Comparison of ENCODE assay signal across 16 mouse cellular contexts in genomic region chr7:73586717-73587116, GRCm38 (mm10). TPM values are rescaled to one million over a fixed set of nuclear protein-coding genes. Genes with fewer than 3 reads are reported as not detected.
DNase-seq lines count a peak whose midpoint lies in the region; ATAC-seq and TF ChIP-seq lines count a peak whose summit lies in the region.
"Had no signal": no experiment of that assay in that cellular context is flagged by ENCODE, and none has a peak within 500 bp of the region (broad histone marks: within the 10 kb centered on the region; RNA-seq: fewer than 3 reads in every experiment).

No protein-coding gene starts in this region.

- no peak overlapping the region for H3K4me3 ChIP-seq in lung, embryonic 15.5 days
- no peak overlapping the region for H3K4me3 ChIP-seq in lung, adult 2 months (replicated peaks; ENCODE audit: extremely low read depth, low read depth, low read length)
- H3K4me3 ChIP-seq in left cerebral cortex, adult 2 months = no peak overlapping the region
- H3K4me3 ChIP-seq in stomach, embryonic 16.5 days (replicated peaks; ENCODE audit: low read length) = no peak overlapping the region
- no peak overlapping the region for H3K4me3 ChIP-seq in thymus, adult 2 months (ENCODE audit: control insufficient read depth, insufficient read depth, low read length)
- H3K4me3 ChIP-seq in hindbrain, embryonic 11.5 days (ENCODE audit: low read depth, low read length) = no peak overlapping the region
- H3K4me3 ChIP-seq: forebrain, embryonic 13.5 days; heart, embryonic 12.5 days; liver, embryonic 15.5 days; megakaryocyte, embryonic 14.5 days had no signal

- H3K36me3 ChIP-seq in lung, embryonic 15.5 days = no peaks in the 10 kb centered on the region
- no peaks in the 10 kb centered on the region for H3K36me3 ChIP-seq in stomach, embryonic 16.5 days (ENCODE audit: control insufficient read depth, insufficient read depth, low read length)
- H3K36me3 ChIP-seq in thymus, adult 2 months (ENCODE audit: control insufficient read depth, insufficient read depth, low read length) = no peaks in the 10 kb centered on the region
- H3K36me3 ChIP-seq in hindbrain, embryonic 11.5 days (ENCODE audit: control insufficient read depth, insufficient read depth, low read length) = no peaks in the 10 kb centered on the region
- H3K36me3 ChIP-seq: heart, embryonic 12.5 days; liver, embryonic 15.5 days had no signal

- H3K27me3 ChIP-seq in lung, embryonic 15.5 days = no peaks in the 10 kb centered on the region
- H3K27me3 ChIP-seq in stomach, embryonic 16.5 days (ENCODE audit: control insufficient read depth, insufficient read depth, low read length) = no peaks in the 10 kb centered on the region
- no peaks in the 10 kb centered on the region for H3K27me3 ChIP-seq in thymus, adult 2 months (ENCODE audit: control insufficient read depth, insufficient read depth, low read length)
- H3K27me3 ChIP-seq in hindbrain, embryonic 11.5 days (ENCODE audit: control insufficient read depth, insufficient read depth, low read length) = no peaks in the 10 kb centered on the region
- H3K27me3 ChIP-seq: forebrain, embryonic 13.5 days; heart, embryonic 12.5 days; liver, embryonic 15.5 days; megakaryocyte, embryonic 14.5 days had no signal

- intact Hi-C loops in left cerebral cortex, adult 2 months (cut with DNase I) = no loop called here

- no peak overlapping the region for H3K4me2 ChIP-seq in lung, embryonic 15.5 days
- H3K4me2 ChIP-seq in stomach, embryonic 16.5 days (ENCODE audit: low read depth, low read length) = no peak overlapping the region
- no peak overlapping the region for H3K4me2 ChIP-seq in hindbrain, embryonic 11.5 days (replicated peaks; ENCODE audit: low read depth, low read length)
- H3K4me2 ChIP-seq: forebrain, embryonic 13.5 days; heart, embryonic 12.5 days; liver, embryonic 15.5 days had no signal

- no peak for TF ChIP-seq POLR2A in lung, adult 2 months (IDR thresholded peaks at IDR 0.05; ENCODE audit: borderline replicate concordance, extremely low read depth, low read depth, low read length)
- no peak for TF ChIP-seq POLR2A in thymus, adult 2 months (IDR thresholded peaks at IDR 0.05; ENCODE audit: control insufficient read depth, extremely low read depth, insufficient read depth, low read length, poor library complexity)

- no peak for DNase-seq in frontal cortex, postnatal 10 days (ENCODE audit: low spot score in 2 of 2)
- no peak for DNase-seq in lung, adult 2 months
- peak in 1 of 2 experiments; percentile 41 for DNase-seq in left cerebral cortex, adult 2 months (ENCODE audit: extremely low spot score in 1 of 2, low spot score in 2 of 2)
- DNase-seq in thymus, adult 2 months = no peak
- no peak for DNase-seq in hindbrain, embryonic 11.5 days (ENCODE audit: low spot score)
- DNase-seq: cerebellum, adult 11 months; embryo, embryonic 11 days; gastrocnemius, postnatal 14 days had no signal

- H3K9ac ChIP-seq in lung, embryonic 15.5 days = no peak overlapping the region
- H3K9ac ChIP-seq in stomach, embryonic 16.5 days (ENCODE audit: low read length) = no peak overlapping the region
- H3K9ac ChIP-seq in hindbrain, embryonic 11.5 days (ENCODE audit: low read depth, low read length) = no peak overlapping the region
- H3K9ac ChIP-seq: forebrain, embryonic 13.5 days; heart, embryonic 12.5 days; liver, embryonic 15.5 days had no signal

- 79% methylated on average over 6 of the region's 6 CpGs for WGBS in lung, embryonic 15.5 days
- WGBS in lung, adult 2 months = 78% methylated on average over 6 of the region's 6 CpGs
- WGBS in stomach, embryonic 16.5 days = 73% methylated on average over 6 of the region's 6 CpGs
- 98% methylated on average over 6 of the region's 6 CpGs for WGBS in thymus, adult 2 months
- 93% methylated on average over 6 of the region's 6 CpGs for WGBS in hindbrain, embryonic 11.5 days

- TF ChIP-seq CTCF in lung, adult 2 months (IDR thresholded peaks at IDR 0.05; ENCODE audit: insufficient read depth, low read length) = no peak
- TF ChIP-seq CTCF in left cerebral cortex, adult 2 months (IDR thresholded peaks at IDR 0.05) = no peak
- TF ChIP-seq CTCF in thymus, adult 2 months (IDR thresholded peaks at IDR 0.05; ENCODE audit: borderline replicate concordance, control insufficient read depth, extremely low read depth, insufficient read depth, low read length, poor library complexity) = no peak

- H3K27ac ChIP-seq in lung, embryonic 15.5 days = 0 out of 2 replicates have a peak overlapping the region, but pooled peaks have one; percentile 8
- H3K27ac ChIP-seq in left cerebral cortex, adult 2 months = peak overlapping the region; percentile 85
- peak overlapping the region; percentile 99 for H3K27ac ChIP-seq in stomach, embryonic 16.5 days (ENCODE audit: low read length)
- no peak overlapping the region for H3K27ac ChIP-seq in thymus, adult 2 months (ENCODE audit: control insufficient read depth, insufficient read depth, low read length)
- no peak overlapping the region for H3K27ac ChIP-seq in hindbrain, embryonic 11.5 days (ENCODE audit: low read depth, low read length)
- H3K27ac ChIP-seq: forebrain, embryonic 13.5 days; liver, embryonic 15.5 days had no signal

- peak; percentile 72 for ATAC-seq in frontal cortex, adult (ENCODE audit: low TSS enrichment)
- ATAC-seq in lung, embryonic 15.5 days (ENCODE audit: borderline replicate concordance, extremely low read depth, low FRiP score, low TSS enrichment) = no peak
- no peak for ATAC-seq in stomach, embryonic 16.5 days (ENCODE audit: insufficient read depth, low FRiP score)
- no peak for ATAC-seq in hindbrain, embryonic 11.5 days (ENCODE audit: low FRiP score)
- ATAC-seq: forebrain, embryonic 13.5 days; hindbrain, embryonic 16.5 days had no signal

- H3K9me3 ChIP-seq in lung, embryonic 15.5 days = no peaks in the 10 kb centered on the region
- no peaks in the 10 kb centered on the region for H3K9me3 ChIP-seq in stomach, embryonic 16.5 days (replicated peaks; ENCODE audit: control insufficient read depth, low read length)
- no peaks in the 10 kb centered on the region for H3K9me3 ChIP-seq in hindbrain, embryonic 11.5 days (ENCODE audit: control insufficient read depth, low read length)
- H3K9me3 ChIP-seq: forebrain, embryonic 13.5 days; heart, embryonic 12.5 days; liver, embryonic 15.5 days had no signal

- peaks cover 52% of the 10 kb centered on the region for H3K4me1 ChIP-seq in lung, embryonic 15.5 days
- peaks cover 28% of the 10 kb centered on the region for H3K4me1 ChIP-seq in lung, adult 2 months (ENCODE audit: control insufficient read depth, insufficient read depth, low read length)
- peaks cover 43% of the 10 kb centered on the region for H3K4me1 ChIP-seq in stomach, embryonic 16.5 days (ENCODE audit: control insufficient read depth, insufficient read depth, low read length)
- peaks cover 46% of the 10 kb centered on the region for H3K4me1 ChIP-seq in thymus, adult 2 months (replicated peaks; ENCODE audit: control insufficient read depth, insufficient read depth, low read length)
- H3K4me1 ChIP-seq in hindbrain, embryonic 11.5 days (replicated peaks; ENCODE audit: control insufficient read depth, insufficient read depth, low read length) = peaks cover 3% of the 10 kb centered on the region; the same call in 1 of the 2 replicates

RNA-seq across cellular contexts. Expression of gene Chd2, which starts 45.1 kb away (rescaled TPM):
- 48.8 and 59.0 TPM in 2 replicates for polyA plus RNA-seq in lung, embryonic 15.5 days (2015; fragmentation: Nextera tagmentation; extraction: Ambion mirVana)
- polyA plus RNA-seq in lung, adult 2 months (2012; rRNA removed) = 41.0 and 48.5 TPM in 2 replicates
- 10 to 100 TPM; 57.4 to 60.3 TPM for total RNA-seq in left cerebral cortex, adult 2 months (2021)
- 35.8 and 44.5 TPM in 2 replicates for polyA plus RNA-seq in stomach, embryonic 16.5 days (2015; fragmentation: Nextera tagmentation; extraction: Ambion mirVana)
- polyA plus RNA-seq in thymus, adult 2 months (2012; rRNA removed) = 84.9 and 88.1 TPM in 2 replicates
- 45.4 and 64.4 TPM in 2 replicates for polyA plus RNA-seq in hindbrain, embryonic 11.5 days (2014; fragmentation: Nextera tagmentation; extraction: Ambion mirVana)

Comparison
In these comparisons a context has a peak if more than half of its experiments do, and no peak if none do; other contexts are left out.
1. H3K27ac ChIP-seq: peak in lung, embryonic 15.5 days (single experiment), left cerebral cortex, adult 2 months (single experiment) and stomach, embryonic 16.5 days (single experiment); none in thymus, adult 2 months (single experiment) and hindbrain, embryonic 11.5 days (single experiment).